Mouse (Mus musculus): Measurements from ENCODE around the gene Palld. TPM values are rescaled to one million over a fixed set of nuclear protein-coding genes. Genes with fewer than 3 reads are reported as not detected.

Palld gene
- polyA plus RNA-seq, 1 experiment from 2014 or later, result 64.6 TPM

- peak; percentile 63 for ATAC-seq (ENCODE audit: low FRiP score)
- Histone ChIP-seq H3K4me2 (replicated peaks) (no peak overlapping the region), H3K27ac (no peak overlapping the region), H3K36me3 (peaks cover 11% of the 10 kb centered on the region; the same call in 1 of the 2 replicates), H3K4me1 (no peaks in the 10 kb centered on the region), H3K4me3 (no peak overlapping the region), H3K9ac (no peak overlapping the region), H3K9me3 (replicated peaks) (no peaks in the 10 kb centered on the region), H3K27me3 (no peaks in the 10 kb centered on the region)
- WGBS, result 44% methylated on average over 7 of the region's 7 CpGs
Observed at GRCm38 (mm10) chr8:61539828-61540500, 362.5 kb downstream of the Palld start.

- no peak for ATAC-seq (ENCODE audit: low FRiP score)
Observed at GRCm38 (mm10) chr8:61537471-61537870, 365.0 kb downstream of the Palld start.

GRCm38 (mm10) chr8:61535472-61535871, 367.0 kb downstream of the Palld start:
- no peak for ATAC-seq (ENCODE audit: low FRiP score)
- Histone ChIP-seq H3K9me3 (replicated peaks) (no peaks in the 10 kb centered on the region), H3K4me1 (no peaks in the 10 kb centered on the region), H3K36me3 (peaks cover 26% of the 10 kb centered on the region), H3K4me3 (no peak overlapping the region), H3K27me3 (no peaks in the 10 kb centered on the region), H3K9ac (no peak overlapping the region), H3K27ac (no peak overlapping the region), H3K4me2 (replicated peaks) (no peak overlapping the region)
- WGBS, result 77% methylated on average over 11 of the region's 11 CpGs

More at GRCm38 (mm10) chr8:61537471-61537870, 365.0 kb downstream of the Palld start:
- Histone ChIP-seq H3K4me2 (replicated peaks) (no peak overlapping the region), H3K36me3 (peaks cover 15% of the 10 kb centered on the region), H3K27me3 (no peaks in the 10 kb centered on the region), H3K4me3 (no peak overlapping the region), H3K9ac (no peak overlapping the region), H3K4me1 (no peaks in the 10 kb centered on the region), H3K27ac (no peak overlapping the region), H3K9me3 (replicated peaks) (no peaks in the 10 kb centered on the region)
- WGBS, result 83% methylated on average over 5 of the region's 5 CpGs

- Histone ChIP-seq H3K36me3 (peaks cover 28% of the 10 kb centered on the region), H3K4me2 (replicated peaks) (no peak overlapping the region), H3K27me3 (no peaks in the 10 kb centered on the region), H3K4me3 (no peak overlapping the region), H3K27ac (no peak overlapping the region), H3K9ac (no peak overlapping the region), H3K4me1 (no peaks in the 10 kb centered on the region), H3K9me3 (replicated peaks) (no peaks in the 10 kb centered on the region)
- WGBS, result 44% methylated on average over 16 of the region's 16 CpGs
- no peak for ATAC-seq (ENCODE audit: low FRiP score)
Observed at GRCm38 (mm10) chr8:61533356-61533926, 369.0 kb downstream of the Palld start.

GRCm38 (mm10) chr8:61532831-61533230, 369.7 kb downstream of the Palld start:
- WGBS, result 77% methylated on average over 5 of the region's 5 CpGs
- no peak for ATAC-seq (ENCODE audit: low FRiP score)
- Histone ChIP-seq H3K36me3 (peaks cover 23% of the 10 kb centered on the region; the same call in 1 of the 2 replicates), H3K4me1 (no peaks in the 10 kb centered on the region), H3K9ac (no peak overlapping the region), H3K9me3 (replicated peaks) (no peaks in the 10 kb centered on the region), H3K4me3 (no peak overlapping the region), H3K4me2 (replicated peaks) (no peak overlapping the region), H3K27me3 (no peaks in the 10 kb centered on the region), H3K27ac (no peak overlapping the region)

GRCm38 (mm10) chr8:61531944-61532795, 370.3 kb downstream of the Palld start:
- WGBS, result 70% methylated on average over 22 of the region's 22 CpGs
- Histone ChIP-seq H3K4me3 (no peak overlapping the region), H3K36me3 (peaks cover 23% of the 10 kb centered on the region; the same call in 1 of the 2 replicates), H3K4me2 (replicated peaks) (no peak overlapping the region), H3K9ac (no peak overlapping the region), H3K27me3 (no peaks in the 10 kb centered on the region), H3K27ac (no peak overlapping the region), H3K9me3 (replicated peaks) (no peaks in the 10 kb centered on the region), H3K4me1 (no peaks in the 10 kb centered on the region)
- no peak for ATAC-seq (ENCODE audit: low FRiP score)

- peaks cover 26% of the 10 kb centered on the region; the same call in 1 of the 2 replicates for H3K36me3 ChIP-seq
- H3K27ac ChIP-seq, result no peak overlapping the region
- H3K4me2 ChIP-seq (replicated peaks), result no peak overlapping the region
- no peak for ATAC-seq (ENCODE audit: low FRiP score)
- H3K9ac ChIP-seq, result no peak overlapping the region
- H3K4me3 ChIP-seq, result no peak overlapping the region
- no peaks in the 10 kb centered on the region for H3K27me3 ChIP-seq
- no peaks in the 10 kb centered on the region for H3K9me3 ChIP-seq (replicated peaks)
- H3K4me1 ChIP-seq, result no peaks in the 10 kb centered on the region
- WGBS, result 68% methylated on average over 6 of the region's 6 CpGs
Observed at GRCm38 (mm10) chr8:61528642-61529041, 373.8 kb downstream of the Palld start.

GRCm38 (mm10) chr8:61528197-61528596, 374.3 kb downstream of the Palld start:
- Histone ChIP-seq H3K9ac (no peak overlapping the region), H3K27me3 (no peaks in the 10 kb centered on the region), H3K4me1 (no peaks in the 10 kb centered on the region), H3K4me2 (replicated peaks) (no peak overlapping the region), H3K36me3 (peaks cover 26% of the 10 kb centered on the region; the same call in 1 of the 2 replicates), H3K27ac (no peak overlapping the region), H3K4me3 (no peak overlapping the region), H3K9me3 (replicated peaks) (no peaks in the 10 kb centered on the region)
- ATAC-seq (ENCODE audit: low FRiP score), result no peak
- WGBS, result 92% methylated on average over 9 of the region's 9 CpGs

- Histone ChIP-seq H3K9ac (no peak overlapping the region), H3K4me1 (no peaks in the 10 kb centered on the region), H3K4me2 (replicated peaks) (no peak overlapping the region), H3K36me3 (peaks cover 25% of the 10 kb centered on the region; the same call in 1 of the 2 replicates), H3K9me3 (replicated peaks) (no peaks in the 10 kb centered on the region), H3K27ac (no peak overlapping the region), H3K4me3 (no peak overlapping the region), H3K27me3 (no peaks in the 10 kb centered on the region)
- WGBS, result 95% methylated on average over 14 of the region's 14 CpGs
- ATAC-seq (ENCODE audit: low FRiP score), result no peak
Observed at GRCm38 (mm10) chr8:61527037-61527436, 375.5 kb downstream of the Palld start.

- no peak for ATAC-seq (ENCODE audit: low FRiP score)
- no peaks in the 10 kb centered on the region for H3K9me3 ChIP-seq (replicated peaks)
- no peak overlapping the region for H3K4me3 ChIP-seq
- no peak overlapping the region for H3K9ac ChIP-seq
- H3K27me3 ChIP-seq, result no peaks in the 10 kb centered on the region
- no peak overlapping the region for H3K4me2 ChIP-seq (replicated peaks)
- H3K4me1 ChIP-seq, result 0 out of 2 replicates have a peak, but pooled peaks cover under 1% of the 10 kb centered on the region
- WGBS, result 4% methylated on average over 1 of the region's 1 CpGs
- no peak overlapping the region for H3K27ac ChIP-seq
- H3K36me3 ChIP-seq, result peaks cover 10% of the 10 kb centered on the region; the same call in 1 of the 2 replicates
Observed at GRCm38 (mm10) chr8:61522132-61522531, 380.4 kb downstream of the Palld start.

- H3K4me1 ChIP-seq, result peaks cover 17% of the 10 kb centered on the region
- no peaks in the 10 kb centered on the region for H3K27me3 ChIP-seq
- H3K9me3 ChIP-seq (replicated peaks), result no peaks in the 10 kb centered on the region
- no peak for ATAC-seq (ENCODE audit: low FRiP score)
- H3K9ac ChIP-seq, result no peak overlapping the region
- H3K4me2 ChIP-seq (replicated peaks), result no peak overlapping the region
- peaks cover 6% of the 10 kb centered on the region for H3K36me3 ChIP-seq
- peak overlapping the region; percentile 77; the same call in 1 of the 2 replicates for H3K27ac ChIP-seq
- WGBS, result 75% methylated on average over 14 of the region's 14 CpGs
- H3K4me3 ChIP-seq, result no peak overlapping the region
Observed at GRCm38 (mm10) chr8:61517502-61518185, 384.8 kb downstream of the Palld start.
